Mouse (Mus musculus): ENCODE measurements around the gene Pla2g6. TPM values are rescaled to one million over a fixed set of nuclear protein-coding genes. Genes with fewer than 3 reads are reported as not detected.

Pla2g6 gene
- polyA plus RNA-seq, 1 experiment from 2014 or later: 37.1 TPM

DNA sequence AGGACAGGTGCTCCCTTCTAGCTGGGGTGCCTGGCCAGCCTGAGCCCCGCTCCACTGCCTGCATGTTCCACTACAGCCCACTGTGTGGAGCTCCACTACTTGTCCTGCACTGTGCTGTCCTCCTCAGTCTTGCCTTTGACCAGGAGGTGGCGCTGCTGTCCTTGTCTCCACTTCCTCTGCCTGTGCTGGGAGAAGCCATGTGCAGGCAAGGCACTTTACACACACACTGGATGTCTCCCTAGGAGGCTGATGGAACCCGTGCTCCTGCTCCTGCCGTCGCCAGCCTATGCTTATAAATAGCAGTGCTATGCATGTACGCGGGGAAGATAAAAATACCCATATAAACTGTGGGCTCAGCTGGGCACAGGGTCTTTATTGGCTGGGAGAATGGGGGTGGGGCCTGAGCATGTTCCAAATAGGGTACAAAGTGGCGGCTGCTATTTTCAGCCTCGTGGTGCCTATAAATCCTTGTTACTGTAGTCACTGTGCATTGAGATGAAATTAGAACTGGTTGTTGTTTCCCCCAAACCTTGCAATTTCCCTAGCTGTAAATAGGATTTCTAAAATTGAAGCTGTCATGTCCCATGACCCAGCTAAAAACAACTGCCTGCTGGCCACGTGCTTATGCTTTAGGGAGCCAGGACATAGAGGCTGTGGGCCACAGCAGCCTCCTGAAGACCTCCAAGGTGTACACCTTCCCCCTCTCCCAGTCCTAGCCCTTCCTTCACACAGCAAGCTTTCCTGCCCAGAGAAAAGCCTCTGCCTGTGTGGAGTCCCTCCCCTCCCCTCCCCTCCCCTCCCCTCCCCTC, 84.8 kb downstream of the Pla2g6 start:
- peak overlapping the region; percentile 34; the same call in 1 of the 2 replicates for H3K9ac ChIP-seq
- peaks cover 7% of the 10 kb centered on the region for H3K4me1 ChIP-seq
- ATAC-seq (replicated peaks): peak; percentile 97
- no peaks in the 10 kb centered on the region for H3K27me3 ChIP-seq (replicated peaks)
- H3K4me2 ChIP-seq: peak overlapping the region; percentile 29; the same call in 1 of the 2 replicates
- WGBS: 18% methylated on average over 10 of the region's 10 CpGs
- H3K36me3 ChIP-seq (replicated peaks): peaks cover 34% of the 10 kb centered on the region
- peak overlapping the region; percentile 68 for H3K27ac ChIP-seq
- H3K9me3 ChIP-seq: no peaks in the 10 kb centered on the region
- H3K4me3 ChIP-seq: no peak overlapping the region

DNA sequence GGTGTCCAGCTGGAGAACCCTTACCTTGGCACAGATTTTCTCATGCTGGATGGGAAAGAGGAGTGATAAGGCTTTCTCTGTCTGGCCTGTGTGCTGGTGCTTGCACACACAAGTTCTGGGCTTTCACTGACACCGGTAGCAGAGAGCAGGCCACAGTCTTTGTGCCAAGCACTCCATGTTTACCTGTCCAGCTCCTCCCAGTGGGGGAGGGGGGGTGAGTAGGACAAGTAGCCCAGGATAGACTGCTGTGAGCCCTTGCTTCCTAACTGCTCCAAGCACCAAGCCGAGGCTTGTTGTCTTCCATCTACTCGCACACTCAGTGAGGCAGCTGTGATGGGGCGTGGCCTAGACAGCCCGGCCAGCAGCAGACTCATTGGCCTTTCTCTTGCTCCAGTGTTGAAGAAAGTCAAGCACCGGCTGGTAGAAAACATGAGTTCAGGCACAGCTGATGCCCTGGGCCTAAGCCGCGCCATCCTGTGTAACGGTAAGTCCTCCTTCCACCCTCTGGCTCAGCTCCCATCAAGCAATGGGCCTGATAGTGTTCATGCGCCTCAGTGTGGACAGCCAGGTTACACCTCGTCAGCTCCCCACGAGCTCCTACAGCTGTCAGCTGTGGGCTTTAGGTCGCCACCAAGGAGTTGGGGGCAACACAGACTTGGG, 85.5 kb downstream of the Pla2g6 start:
- ATAC-seq (replicated peaks): peak; percentile 50
- Histone ChIP-seq H3K36me3 (replicated peaks) (peaks cover 30% of the 10 kb centered on the region), H3K27me3 (replicated peaks) (no peaks in the 10 kb centered on the region), H3K4me3 (no peak overlapping the region), H3K27ac (no peak overlapping the region), H3K9me3 (no peaks in the 10 kb centered on the region), H3K4me2 (no peak overlapping the region), H3K9ac (no peak overlapping the region), H3K4me1 (peaks cover 7% of the 10 kb centered on the region)
- WGBS: 75% methylated on average over 13 of the region's 13 CpGs

DNA sequence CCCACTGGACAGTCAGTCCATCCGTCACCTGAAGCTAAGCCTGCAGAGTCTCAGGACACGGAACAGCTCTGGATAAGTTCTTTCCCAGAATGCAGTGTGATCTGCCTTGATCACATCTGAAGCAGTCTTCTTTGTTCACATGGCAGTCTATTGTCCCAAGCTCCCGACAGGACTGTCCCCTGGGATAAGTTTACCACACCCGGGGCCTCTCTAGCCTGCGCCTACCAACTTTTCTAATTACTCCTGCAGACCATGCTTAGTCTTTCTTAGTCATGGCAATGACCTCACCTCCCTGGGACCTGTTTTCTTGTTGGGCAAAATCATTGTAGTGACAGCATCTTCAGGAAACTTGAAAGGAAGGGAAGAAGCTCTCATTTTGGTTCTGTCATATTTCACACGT, 90.2 kb downstream of the Pla2g6 start:
- no peaks in the 10 kb centered on the region for H3K9me3 ChIP-seq
- H3K27ac ChIP-seq: no peak overlapping the region
- H3K36me3 ChIP-seq (replicated peaks): peaks cover 27% of the 10 kb centered on the region
- H3K27me3 ChIP-seq (replicated peaks): no peaks in the 10 kb centered on the region
- H3K4me1 ChIP-seq: 0 out of 2 replicates have a peak, but pooled peaks cover 2% of the 10 kb centered on the region
- ATAC-seq (replicated peaks): no peak
- H3K4me2 ChIP-seq: no peak overlapping the region
- H3K9ac ChIP-seq: no peak overlapping the region
- no peak overlapping the region for H3K4me3 ChIP-seq
- 71% methylated on average over 6 of the region's 6 CpGs for WGBS

MicroRNAs encoded within 50 kb of the gene (microRNA counts, 519-probe panel; counts per million panel counts)
- microRNA mmu-miR-1943: 2,366 counts per million, percentile 40 among the panel's probes with 10 or more counts

Small RNA genes lying within 50 kb of the gene (microRNA-seq; reads per million reads assigned to microRNA genes)
- 2.6 reads per million, percentile 11 among the genes with 10 or more reads in this experiment for gene Mir1943

Other genes starting within 250 kb of the Pla2g6 start
- 13.9 and 15.8 TPM in 2 replicates for gene Micall1, start 219.5 kb downstream of the Pla2g6 start, polyA plus RNA-seq (2015; fragmentation: Nextera tagmentation; extraction: Ambion mirVana)
- gene Polr2f, start 187.4 kb downstream of the Pla2g6 start, polyA plus RNA-seq (2015; fragmentation: Nextera tagmentation; extraction: Ambion mirVana): 229 and 243 TPM in 2 replicates
- gene 1700088E04Rik, start 187.1 kb downstream of the Pla2g6 start, polyA plus RNA-seq (2015; fragmentation: Nextera tagmentation; extraction: Ambion mirVana): 15.1 and 19.1 TPM in 2 replicates
- 2.9 TPM in 2 replicates for gene Sox10, start 163.2 kb downstream of the Pla2g6 start, polyA plus RNA-seq (2015; fragmentation: Nextera tagmentation; extraction: Ambion mirVana)
- 105 and 108 TPM in 2 replicates for gene Pick1, start 99.2 kb downstream of the Pla2g6 start, polyA plus RNA-seq (2015; fragmentation: Nextera tagmentation; extraction: Ambion mirVana)
- 0.78 and 1.6 TPM in 2 replicates for gene Gm49486, start 99.0 kb downstream of the Pla2g6 start, polyA plus RNA-seq (2015; fragmentation: Nextera tagmentation; extraction: Ambion mirVana)
- 0.47 and 0.54 TPM in 2 replicates for gene Slc16a8, start 73.6 kb downstream of the Pla2g6 start, polyA plus RNA-seq (2015; fragmentation: Nextera tagmentation; extraction: Ambion mirVana)
- gene Baiap2l2, start 42.9 kb downstream of the Pla2g6 start, polyA plus RNA-seq (2015; fragmentation: Nextera tagmentation; extraction: Ambion mirVana): 2.6 and 3.1 TPM in 2 replicates
- 0.80 and 1.0 TPM in 2 replicates for gene Maff, start 18.2 kb upstream of the Pla2g6 start, polyA plus RNA-seq (2015; fragmentation: Nextera tagmentation; extraction: Ambion mirVana)
- 47.9 and 54.9 TPM in 2 replicates for gene Tmem184b, start 75.2 kb upstream of the Pla2g6 start, polyA plus RNA-seq (2015; fragmentation: Nextera tagmentation; extraction: Ambion mirVana)
- gene Csnk1e, start 127.2 kb upstream of the Pla2g6 start, polyA plus RNA-seq (2015; fragmentation: Nextera tagmentation; extraction: Ambion mirVana): 284 and 297 TPM in 2 replicates
- 0.10 TPM in 1 of 2 replicates, not detected in the other for gene Kcnj4, start 176.9 kb upstream of the Pla2g6 start, polyA plus RNA-seq (2015; fragmentation: Nextera tagmentation; extraction: Ambion mirVana)
- 9.0 and 11.0 TPM in 2 replicates for gene Kdelr3, start 188.0 kb upstream of the Pla2g6 start, polyA plus RNA-seq (2015; fragmentation: Nextera tagmentation; extraction: Ambion mirVana)
- 57.8 and 63.3 TPM in 2 replicates for gene Ddx17, start 218.4 kb upstream of the Pla2g6 start, polyA plus RNA-seq (2015; fragmentation: Nextera tagmentation; extraction: Ambion mirVana)